Mouse (Mus musculus): ENCODE results near the gene Cabin1. TPM values are rescaled to one million over a fixed set of nuclear protein-coding genes. Genes with fewer than 3 reads are reported as not detected.

The Cabin1 gene
- polyA plus RNA-seq, 1 experiment, result 59.3 TPM

GRCm38 (mm10) chr10:75679204-75679603, 84.9 kb downstream of the Cabin1 start:
- TF ChIP-seq POLR2A (IDR thresholded peaks at IDR 0.05; ENCODE audit: low read depth, low read length), result no peak
- TF ChIP-seq CTCF (IDR thresholded peaks at IDR 0.05; ENCODE audit: extremely low read depth, insufficient read depth, insufficient read length, insufficient replicate concordance), result no peak
- no peak for DNase-seq (ENCODE audit: low read depth in 1 of 2, low spot score in 2 of 2)
- Histone ChIP-seq H3K36me3 (ENCODE audit: control insufficient read depth, insufficient read depth, low read length) (peaks cover 8% of the 10 kb centered on the region; the same call in 1 of the 2 replicates), H3K4me1 (ENCODE audit: control insufficient read depth, insufficient read depth, insufficient read length) (no peaks in the 10 kb centered on the region), H3K27me3 (ENCODE audit: control insufficient read depth, insufficient read depth, low read length) (no peaks in the 10 kb centered on the region; the same call in 1 of the 2 replicates), H3K27ac (ENCODE audit: insufficient read depth, low read length) (no peak overlapping the region), H3K4me3 (ENCODE audit: extremely low read depth, insufficient read depth, insufficient read length) (no peak overlapping the region)
- 97% methylated on average over 6 of the region's 6 CpGs for WGBS

DNA sequence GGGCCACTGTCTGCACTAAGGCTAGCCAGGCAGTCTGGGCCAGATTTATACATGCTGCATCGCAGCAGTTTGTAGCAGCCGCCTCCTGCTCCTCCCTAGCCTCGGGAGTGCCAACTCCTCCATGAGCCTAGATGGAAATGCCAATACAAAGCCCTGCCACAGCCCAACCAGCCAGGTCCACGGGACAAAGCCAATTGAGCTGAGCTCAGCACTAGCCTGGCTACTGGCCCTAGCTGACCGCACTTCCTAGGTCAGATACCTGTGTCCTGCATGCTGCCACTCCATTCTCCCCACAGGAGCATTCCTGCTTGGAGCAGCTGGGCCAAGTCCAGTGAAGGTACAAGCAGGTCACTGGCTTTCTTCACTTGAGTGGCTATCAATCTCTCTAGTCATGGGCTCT, 86.2 kb downstream of the Cabin1 start:
- Histone ChIP-seq H3K27me3 (ENCODE audit: control insufficient read depth, insufficient read depth, low read length) (no peaks in the 10 kb centered on the region), H3K4me1 (ENCODE audit: control insufficient read depth, insufficient read depth, insufficient read length) (no peaks in the 10 kb centered on the region), H3K4me3 (ENCODE audit: extremely low read depth, insufficient read depth, insufficient read length) (no peak overlapping the region), H3K36me3 (ENCODE audit: control insufficient read depth, insufficient read depth, low read length) (no peaks in the 10 kb centered on the region), H3K27ac (ENCODE audit: insufficient read depth, low read length) (no peak overlapping the region)
- TF ChIP-seq CTCF (IDR thresholded peaks at IDR 0.05; ENCODE audit: extremely low read depth, insufficient read depth, insufficient read length, insufficient replicate concordance), result no peak
- TF ChIP-seq POLR2A (IDR thresholded peaks at IDR 0.05; ENCODE audit: low read depth, low read length), result no peak
- DNase-seq (ENCODE audit: low read depth in 1 of 2, low spot score in 2 of 2), result no peak
- 94% methylated on average over 5 of the region's 5 CpGs for WGBS

- no peak for DNase-seq (ENCODE audit: low read depth in 1 of 2, low spot score in 2 of 2)
- no peak overlapping the region for H3K4me3 ChIP-seq (ENCODE audit: extremely low read depth, insufficient read depth, insufficient read length)
- H3K27ac ChIP-seq (ENCODE audit: insufficient read depth, low read length), result no peak overlapping the region
- H3K27me3 ChIP-seq (ENCODE audit: control insufficient read depth, insufficient read depth, low read length), result no peaks in the 10 kb centered on the region
- WGBS, result 60% methylated on average over 2 of the region's 2 CpGs
- no peaks in the 10 kb centered on the region for H3K36me3 ChIP-seq (ENCODE audit: control insufficient read depth, insufficient read depth, low read length)
- no peaks in the 10 kb centered on the region for H3K4me1 ChIP-seq (ENCODE audit: control insufficient read depth, insufficient read depth, insufficient read length)
- no peak for TF ChIP-seq POLR2A (IDR thresholded peaks at IDR 0.05; ENCODE audit: low read depth, low read length)
- no peak for TF ChIP-seq CTCF (IDR thresholded peaks at IDR 0.05; ENCODE audit: extremely low read depth, insufficient read depth, insufficient read length, insufficient replicate concordance)
Measured at GRCm38 (mm10) chr10:75677571-75677970, 86.6 kb downstream of the Cabin1 start.

- H3K27ac ChIP-seq (ENCODE audit: insufficient read depth, low read length), result 0 out of 2 replicates have a peak overlapping the region, but pooled peaks have one; percentile 40
- no peak overlapping the region for H3K4me3 ChIP-seq (ENCODE audit: extremely low read depth, insufficient read depth, insufficient read length)
- 89% methylated on average over 7 of the region's 7 CpGs for WGBS
- TF ChIP-seq CTCF (IDR thresholded peaks at IDR 0.05; ENCODE audit: extremely low read depth, insufficient read depth, insufficient read length, insufficient replicate concordance), result no peak
- TF ChIP-seq POLR2A (IDR thresholded peaks at IDR 0.05; ENCODE audit: low read depth, low read length), result no peak
- no peaks in the 10 kb centered on the region for H3K36me3 ChIP-seq (ENCODE audit: control insufficient read depth, insufficient read depth, low read length)
- DNase-seq (ENCODE audit: low read depth in 1 of 2, low spot score in 2 of 2), result no peak
- H3K4me1 ChIP-seq (ENCODE audit: control insufficient read depth, insufficient read depth, insufficient read length), result no peaks in the 10 kb centered on the region
- no peaks in the 10 kb centered on the region for H3K27me3 ChIP-seq (ENCODE audit: control insufficient read depth, insufficient read depth, low read length)
Measured at GRCm38 (mm10) chr10:75676819-75677565, 87.1 kb downstream of the Cabin1 start.

- Histone ChIP-seq H3K4me1 (ENCODE audit: control insufficient read depth, insufficient read depth, insufficient read length) (no peaks in the 10 kb centered on the region), H3K4me3 (ENCODE audit: extremely low read depth, insufficient read depth, insufficient read length) (no peak overlapping the region), H3K27ac (ENCODE audit: insufficient read depth, low read length) (0 out of 2 replicates have a peak overlapping the region, but pooled peaks have one; percentile 40), H3K27me3 (ENCODE audit: control insufficient read depth, insufficient read depth, low read length) (no peaks in the 10 kb centered on the region), H3K36me3 (ENCODE audit: control insufficient read depth, insufficient read depth, low read length) (no peaks in the 10 kb centered on the region)
- DNase-seq (ENCODE audit: low read depth in 1 of 2, low spot score in 2 of 2), result no peak
- no peak for TF ChIP-seq POLR2A (IDR thresholded peaks at IDR 0.05; ENCODE audit: low read depth, low read length)
- 84% methylated on average over 2 of the region's 2 CpGs for WGBS
Measured at GRCm38 (mm10) chr10:75676286-75676685, 87.9 kb downstream of the Cabin1 start.

- Histone ChIP-seq H3K27ac (ENCODE audit: insufficient read depth, low read length) (no peak overlapping the region), H3K4me3 (ENCODE audit: extremely low read depth, insufficient read depth, insufficient read length) (no peak overlapping the region), H3K36me3 (ENCODE audit: control insufficient read depth, insufficient read depth, low read length) (no peaks in the 10 kb centered on the region), H3K4me1 (ENCODE audit: control insufficient read depth, insufficient read depth, insufficient read length) (no peaks in the 10 kb centered on the region), H3K27me3 (ENCODE audit: control insufficient read depth, insufficient read depth, low read length) (no peaks in the 10 kb centered on the region)
- WGBS, result 87% methylated on average over 8 of the region's 8 CpGs
- DNase-seq (ENCODE audit: low read depth in 1 of 2, low spot score in 2 of 2), result no peak
- no peak for TF ChIP-seq CTCF (IDR thresholded peaks at IDR 0.05; ENCODE audit: extremely low read depth, insufficient read depth, insufficient read length, insufficient replicate concordance)
- no peak for TF ChIP-seq POLR2A (IDR thresholded peaks at IDR 0.05; ENCODE audit: low read depth, low read length)
Measured at GRCm38 (mm10) chr10:75675594-75675993, 88.5 kb downstream of the Cabin1 start.

- Histone ChIP-seq H3K4me3 (ENCODE audit: extremely low read depth, insufficient read depth, insufficient read length) (no peak overlapping the region), H3K27me3 (ENCODE audit: control insufficient read depth, insufficient read depth, low read length) (no peaks in the 10 kb centered on the region), H3K27ac (ENCODE audit: insufficient read depth, low read length) (no peak overlapping the region), H3K4me1 (ENCODE audit: control insufficient read depth, insufficient read depth, insufficient read length) (peaks cover 18% of the 10 kb centered on the region; the same call in 1 of the 2 replicates), H3K36me3 (ENCODE audit: control insufficient read depth, insufficient read depth, low read length) (no peaks in the 10 kb centered on the region)
- 93% methylated on average over 1 of the region's 1 CpGs for WGBS
- TF ChIP-seq CTCF (IDR thresholded peaks at IDR 0.05; ENCODE audit: extremely low read depth, insufficient read depth, insufficient read length, insufficient replicate concordance), result no peak
- TF ChIP-seq POLR2A (IDR thresholded peaks at IDR 0.05; ENCODE audit: low read depth, low read length), result no peak
- no peak for DNase-seq (ENCODE audit: low read depth in 1 of 2, low spot score in 2 of 2)
Measured at GRCm38 (mm10) chr10:75669936-75670335, 94.2 kb downstream of the Cabin1 start.

Measured in spleen, adult 2 months (tissue).